Mouse (Mus musculus) limb, embryonic 12.5 days (tissue): ENCODE data around the gene Tcte3. TPM values are rescaled to one million over a fixed set of nuclear protein-coding genes. Genes with fewer than 3 reads are reported as not detected.
A peak's percentile ranks its signal among the peaks of the same experiment; 100 is the strongest.
"Not testable (repeated sequence)": the region's sequence is repeated elsewhere in the genome, so short reads cannot be mapped to it uniquely, and the experiment has no call there.

Experiments
- ATAC-seq: fragments of 200-750 bp; cut with Nextera tagmentation; 2 replicates; pipeline ENCODE4 v1.8.0; 2017; ENCODE audit warnings: low read depth, moderate TSS enrichment; ENCODE audit not compliant: insufficient number of reproducible peaks, insufficient read depth, low FRiP score, low TSS enrichment
- H3K27ac ChIP-seq: fragments of 300-500 bp; sonication (generic); 2 replicates; pipeline ENCODE4 v1.5.1; 2016; ENCODE audit warnings: mild to moderate bottlenecking, moderate library complexity
- H3K27me3 ChIP-seq: fragments of 300-500 bp; sonication (generic); 2 replicates; pipeline ENCODE4 v1.6.1; 2016; ENCODE audit warnings: mild to moderate bottlenecking, moderate library complexity
- H3K36me3 ChIP-seq: fragments of 300-500 bp; sonication (generic); 2 replicates; pipeline ENCODE4 v1.6.1; 2016; ENCODE audit warnings: mild to moderate bottlenecking, moderate library complexity
- H3K4me1 ChIP-seq: fragments of 300-500 bp; sonication (generic); replicated peaks from 2 replicates; pipeline ENCODE4 v1.6.1; 2016
- H3K4me2 ChIP-seq: fragments of 300-500 bp; sonication (generic); 2 replicates; pipeline ENCODE4 v1.6.1; 2016; ENCODE audit warnings: mild to moderate bottlenecking, moderate library complexity
- H3K4me3 ChIP-seq: fragments of 300-500 bp; sonication (generic); replicated peaks from 2 replicates; pipeline ENCODE4 v1.5.1; 2016; ENCODE audit warnings: mild to moderate bottlenecking
- H3K9ac ChIP-seq: fragments of 300-500 bp; sonication (generic); replicated peaks from 2 replicates; pipeline ENCODE4 v1.6.1; 2016; ENCODE audit warnings: mild to moderate bottlenecking, moderate library complexity
- H3K9me3 ChIP-seq: fragments of 300-500 bp; sonication (generic); 2 replicates; pipeline ENCODE4 v1.6.1; 2016; ENCODE audit warnings: mild to moderate bottlenecking, moderate library complexity
- WGBS: fragments of 180-500 bp; shearing (Covaris S2); methylation state at CpG from one replicate; pipeline ENCODE4 v1.1.7; 2016; 5-methylcytosine and 5-hydroxymethylcytosine counted together
- polyA plus RNA-seq: library from polyadenylated mRNA; unstranded; fragments of >200 nt; fragmentation: Nextera tagmentation; extraction: Ambion mirVana; gene quantifications from 2 replicates; pipeline ENCODE4 v1.2.1, GENCODE M21; 2016

Gene Tcte3
- polyA plus RNA-seq, 1 experiment from 2014 or later, result 1.4 TPM

DNA sequence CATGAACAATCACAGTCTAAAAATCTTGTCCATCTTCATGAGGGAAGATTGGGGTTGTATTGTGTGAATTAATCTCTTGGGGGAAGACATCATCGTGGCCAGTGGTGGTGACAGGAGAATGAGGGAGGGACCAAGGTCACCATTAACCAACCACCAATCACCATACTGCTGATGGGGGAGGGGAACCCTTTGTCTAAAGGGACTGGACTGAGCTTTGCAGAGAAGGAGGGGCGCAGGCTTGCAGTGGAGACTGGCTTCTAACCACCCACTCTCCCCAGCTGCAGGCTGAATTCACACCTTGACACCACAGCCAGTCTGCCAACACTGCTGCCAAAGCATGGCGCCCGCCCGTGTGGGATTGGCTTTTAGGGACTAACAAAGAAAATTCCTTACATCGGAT is 24.8 kb upstream of the Tcte3 start:
- H3K9ac ChIP-seq, result no peak overlapping the region
- H3K4me3 ChIP-seq, result no peak overlapping the region
- no peaks in the 10 kb centered on the region for H3K9me3 ChIP-seq
- 21% methylated on average over 6 of the region's 6 CpGs for WGBS
- peak overlapping the region; percentile 45 for H3K4me2 ChIP-seq
- peaks cover 8% of the 10 kb centered on the region for H3K4me1 ChIP-seq
- H3K36me3 ChIP-seq, result peaks cover 17% of the 10 kb centered on the region
- H3K27ac ChIP-seq, result no peak overlapping the region
- H3K27me3 ChIP-seq, result no peaks in the 10 kb centered on the region
- ATAC-seq, result peak; percentile 72; the same call in 1 of the 2 replicates

DNA sequence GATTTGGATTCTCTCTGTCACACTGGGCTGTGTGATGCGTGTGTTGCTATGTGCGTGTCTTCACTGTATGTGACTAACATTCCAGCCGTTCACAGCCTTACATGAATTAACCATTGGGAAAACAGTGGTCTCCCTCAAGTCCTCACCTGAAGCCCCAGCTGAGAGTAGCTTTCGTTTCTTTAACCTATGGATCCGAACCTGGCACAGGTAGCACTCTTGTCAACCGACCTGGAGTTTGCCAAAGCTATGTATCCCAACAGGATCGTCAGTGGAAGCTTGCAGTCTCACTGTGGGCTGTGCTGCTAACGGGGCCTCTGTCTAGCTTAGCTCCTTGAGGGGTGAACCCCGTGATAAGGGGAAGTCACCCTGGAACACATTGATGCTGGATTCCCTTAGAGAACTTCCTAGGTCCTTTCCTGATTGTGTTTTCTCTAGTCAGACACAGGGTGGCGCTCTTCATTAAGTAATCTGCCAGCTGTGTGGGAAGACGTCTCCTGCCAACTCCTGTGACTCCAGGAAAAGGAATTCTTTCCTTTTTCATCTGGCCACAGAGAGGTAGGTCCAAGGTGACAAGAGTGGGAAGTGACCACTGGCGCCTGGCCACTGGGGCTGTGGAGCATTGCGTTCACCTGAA is 24.2 kb upstream of the Tcte3 start:
- Histone ChIP-seq H3K4me1 (peaks cover 8% of the 10 kb centered on the region), H3K27me3 (no peaks in the 10 kb centered on the region), H3K36me3 (peaks cover 19% of the 10 kb centered on the region), H3K9ac (no peak overlapping the region), H3K27ac (no peak overlapping the region), H3K4me2 (peak overlapping the region; percentile 45), H3K4me3 (no peak overlapping the region), H3K9me3 (no peaks in the 10 kb centered on the region)
- 41% methylated on average over 13 of the region's 13 CpGs for WGBS
- peak; percentile 53; the same call in 1 of the 2 replicates for ATAC-seq

DNA sequence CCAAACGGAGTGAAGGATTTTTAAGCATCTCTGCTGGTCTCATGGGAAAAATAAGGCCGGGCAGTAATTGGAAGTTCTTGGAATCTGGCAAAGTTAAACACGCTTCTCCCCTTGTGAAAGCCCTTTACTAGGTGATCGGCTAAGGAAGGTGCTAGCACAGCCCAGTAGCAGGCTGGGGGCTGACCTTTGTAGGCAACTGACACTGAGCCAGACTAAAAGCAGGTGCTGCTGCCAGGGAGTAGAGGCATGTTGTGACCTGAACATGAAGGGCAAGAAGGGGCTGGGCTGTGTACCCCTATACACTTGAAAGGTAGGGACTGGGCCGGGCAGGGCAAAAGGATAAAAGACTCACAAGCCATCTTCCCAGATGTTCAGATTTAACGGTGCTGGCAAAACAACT is 19.1 kb upstream of the Tcte3 start:
- Histone ChIP-seq H3K4me3 (no peak overlapping the region), H3K9me3 (no peaks in the 10 kb centered on the region), H3K36me3 (peaks cover 63% of the 10 kb centered on the region), H3K4me2 (no peak overlapping the region), H3K9ac (no peak overlapping the region), H3K27ac (no peak overlapping the region), H3K27me3 (no peaks in the 10 kb centered on the region), H3K4me1 (no peaks in the 10 kb centered on the region)
- WGBS, result 77% methylated on average over 6 of the region's 6 CpGs
- ATAC-seq, result no peak

DNA sequence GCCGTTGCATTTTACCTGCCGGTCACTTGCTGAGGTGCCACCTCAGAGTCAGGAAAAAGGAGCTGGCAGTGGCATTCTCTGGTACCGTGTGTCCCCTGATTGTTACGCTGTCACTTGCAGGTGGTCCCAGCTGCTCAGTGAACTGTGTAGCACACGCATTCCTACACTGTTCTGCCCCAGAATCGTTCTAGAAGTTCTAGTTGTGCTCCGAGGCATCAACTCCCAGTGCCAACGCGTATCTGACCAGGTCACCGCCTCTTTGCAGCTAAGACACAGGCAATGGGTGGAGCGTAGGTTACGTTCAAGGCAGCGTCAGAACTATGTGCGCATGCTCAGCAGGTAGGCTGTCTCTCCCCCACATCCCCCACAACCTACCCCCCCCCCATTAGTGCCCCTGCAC is 18.4 kb upstream of the Tcte3 start:
- H3K36me3 ChIP-seq, result peaks cover 70% of the 10 kb centered on the region
- WGBS, result 92% methylated on average over 14 of the region's 14 CpGs
- H3K27ac ChIP-seq, result no peak overlapping the region

DNA sequence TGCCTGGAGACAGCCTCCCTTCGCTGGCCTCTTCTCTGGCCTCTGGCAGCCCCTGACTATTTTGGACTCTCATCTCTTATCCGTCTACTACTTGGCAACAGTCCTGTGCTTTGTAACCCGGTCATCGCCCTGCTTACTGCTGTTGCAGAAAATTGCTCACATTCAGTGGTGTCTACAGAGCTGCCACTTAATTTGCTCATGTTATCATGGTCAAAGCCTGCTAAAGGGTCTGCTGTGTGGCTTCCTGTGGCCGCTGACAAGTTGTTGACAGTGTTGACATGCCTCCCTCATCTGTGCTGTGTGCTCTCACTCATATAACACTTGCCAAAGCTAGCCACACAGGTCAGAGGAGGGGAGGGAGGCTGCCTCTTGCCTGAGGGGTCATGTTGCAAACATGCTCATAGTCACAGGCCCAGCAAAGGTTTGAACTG is 16.9 kb upstream of the Tcte3 start:
- Histone ChIP-seq H3K4me3 (no peak overlapping the region), H3K4me1 (no peaks in the 10 kb centered on the region), H3K36me3 (peaks cover 70% of the 10 kb centered on the region), H3K9ac (no peak overlapping the region), H3K27ac (no peak overlapping the region), H3K27me3 (no peaks in the 10 kb centered on the region), H3K9me3 (no peaks in the 10 kb centered on the region), H3K4me2 (no peak overlapping the region)
- ATAC-seq, result no peak
- 91% methylated on average over 5 of the region's 5 CpGs for WGBS

More for the DNA sequence above, 18.4 kb upstream of the Tcte3 start:
- Histone ChIP-seq H3K4me1 (no peaks in the 10 kb centered on the region), H3K9ac (no peak overlapping the region), H3K4me3 (no peak overlapping the region), H3K27me3 (no peaks in the 10 kb centered on the region), H3K4me2 (no peak overlapping the region), H3K9me3 (no peaks in the 10 kb centered on the region)
- no peak for ATAC-seq

DNA sequence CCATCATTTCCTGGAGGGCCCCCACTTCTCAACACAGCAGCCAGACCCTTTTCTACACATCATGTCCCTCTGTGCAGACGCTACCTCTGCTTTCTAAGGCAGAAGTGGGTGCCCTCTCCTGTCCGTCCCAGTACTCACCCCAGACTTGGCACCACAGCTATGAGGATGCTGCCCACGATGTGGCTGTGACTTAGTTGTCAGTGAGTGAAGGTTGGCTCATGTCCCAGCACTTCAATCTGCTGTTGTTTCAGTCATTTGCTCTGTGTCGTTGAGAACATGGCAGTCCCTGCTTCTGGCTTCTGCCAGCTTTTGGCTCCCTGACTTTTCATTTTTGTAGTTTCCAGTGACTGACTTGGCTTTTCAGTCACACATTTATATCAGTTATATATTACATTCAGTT is 14.6 kb upstream of the Tcte3 start:
- Histone ChIP-seq H3K9me3 (no peaks in the 10 kb centered on the region), H3K4me3 (no peak overlapping the region), H3K4me2 (no peak overlapping the region), H3K27ac (no peak overlapping the region), H3K9ac (no peak overlapping the region), H3K27me3 (no peaks in the 10 kb centered on the region), H3K4me1 (no peaks in the 10 kb centered on the region), H3K36me3 (peaks cover 51% of the 10 kb centered on the region)
- no peak for ATAC-seq
- 85% methylated on average over 4 of the region's 4 CpGs for WGBS

DNA sequence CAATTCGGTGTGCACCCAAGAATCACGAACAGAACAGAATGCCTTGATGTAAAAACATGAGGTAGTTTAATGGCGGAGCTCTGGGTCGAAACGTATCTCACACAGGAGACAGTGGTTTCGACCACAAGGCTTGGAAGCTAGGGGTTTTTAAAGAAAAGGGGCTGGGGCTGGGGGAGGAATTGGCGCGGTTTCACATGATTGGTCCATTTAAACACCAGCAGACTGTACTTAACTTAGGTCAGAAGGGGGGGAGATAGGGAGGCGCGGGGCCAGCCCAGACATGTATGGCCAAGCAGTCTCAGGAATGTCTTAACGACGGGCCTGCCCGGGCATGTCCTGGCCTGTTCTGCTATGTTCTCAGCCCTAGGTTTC is 12.5 kb upstream of the Tcte3 start:
- H3K27ac ChIP-seq, H3K27me3 ChIP-seq, H3K9ac ChIP-seq, H3K4me3 ChIP-seq, H3K9me3 ChIP-seq, ATAC-seq, H3K4me2 ChIP-seq, H3K4me1 ChIP-seq: not testable (repeated sequence)
- H3K36me3 ChIP-seq, result peaks cover 35% of the 10 kb centered on the region
- 86% methylated on average over 11 of the region's 13 CpGs for WGBS

DNA sequence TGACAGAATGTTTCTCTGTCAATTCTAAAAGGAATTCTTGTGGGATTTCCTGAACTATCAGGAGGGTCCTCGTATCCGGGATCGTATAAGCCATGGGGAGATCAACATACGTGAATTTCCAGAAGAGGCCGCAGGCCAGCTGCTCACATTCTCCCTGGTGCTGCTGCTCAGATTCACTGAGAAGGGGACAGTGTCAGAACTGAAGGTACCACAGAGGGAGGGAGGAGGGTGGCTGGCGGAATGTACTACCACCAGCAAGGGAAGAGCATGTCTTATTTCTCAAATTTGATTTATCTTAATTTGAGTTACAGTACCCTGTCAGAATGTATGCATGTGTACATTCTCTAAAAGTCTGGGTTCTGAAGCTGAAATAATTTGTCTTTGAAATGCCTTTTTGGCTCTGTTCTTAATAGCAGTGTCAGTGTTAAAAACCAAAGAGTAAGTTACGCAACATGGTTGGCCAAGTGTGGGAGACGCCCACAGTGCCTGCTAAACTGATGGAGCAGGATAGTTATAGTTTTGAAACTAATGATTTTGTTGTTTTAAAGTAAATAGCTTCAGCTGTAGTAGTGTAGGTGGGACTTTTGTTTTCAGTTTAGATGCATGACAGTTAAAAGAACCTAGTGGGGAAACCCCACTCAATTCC is 12.0 kb upstream of the Tcte3 start:
- not testable (repeated sequence) for H3K4me3 ChIP-seq, H3K4me1 ChIP-seq, ATAC-seq, H3K27me3 ChIP-seq, H3K9ac ChIP-seq, H3K9me3 ChIP-seq, H3K27ac ChIP-seq, H3K4me2 ChIP-seq
- peaks cover 30% of the 10 kb centered on the region for H3K36me3 ChIP-seq
- WGBS, result 93% methylated on average over 6 of the region's 8 CpGs

DNA sequence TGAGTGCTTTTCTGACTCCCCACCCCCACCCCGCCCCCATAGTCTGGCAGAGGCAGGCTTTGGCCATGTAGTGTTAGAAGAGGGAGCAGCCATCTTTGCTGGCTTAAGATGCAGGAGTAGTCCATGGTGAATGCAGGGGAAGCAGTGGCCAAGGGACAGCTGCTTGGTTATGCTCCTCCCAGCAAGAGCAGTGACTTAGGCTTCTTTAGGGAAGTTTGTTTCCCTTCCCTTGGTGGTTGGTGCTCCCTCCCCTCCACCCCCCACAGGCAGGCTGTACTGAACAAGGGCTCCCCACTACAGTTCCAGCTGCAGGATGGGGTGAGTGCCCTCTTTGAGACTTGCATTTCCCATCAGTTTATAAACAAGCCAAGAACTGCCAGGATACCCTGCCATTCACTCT is 11.5 kb upstream of the Tcte3 start:
- H3K9ac ChIP-seq, H3K9me3 ChIP-seq, ATAC-seq, H3K27ac ChIP-seq, H3K4me1 ChIP-seq, H3K4me2 ChIP-seq, H3K4me3 ChIP-seq, H3K27me3 ChIP-seq: not testable (repeated sequence)
- peaks cover 25% of the 10 kb centered on the region for H3K36me3 ChIP-seq
- 75% methylated on average over 1 of the region's 1 CpGs for WGBS

DNA sequence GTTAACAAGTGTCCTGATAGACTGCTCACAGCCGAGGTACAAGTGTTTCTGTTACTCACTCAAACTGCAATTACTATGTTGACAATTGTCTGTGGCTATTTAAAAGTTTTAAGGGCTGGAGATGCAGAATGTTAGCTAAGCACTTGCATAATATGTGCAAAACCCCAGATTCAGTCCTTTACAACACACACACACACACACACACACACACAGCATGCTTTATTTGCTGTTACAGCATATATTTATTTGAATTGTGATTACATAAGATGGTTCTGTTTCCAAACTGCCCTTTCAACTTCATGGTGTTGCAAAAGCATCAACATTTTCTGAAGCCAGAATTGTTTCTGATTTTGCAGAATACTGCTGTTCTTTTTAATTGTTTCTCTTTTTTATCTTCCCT is 9.1 kb upstream of the Tcte3 start:
- not testable (repeated sequence) for H3K27ac ChIP-seq, H3K4me1 ChIP-seq, H3K9me3 ChIP-seq, H3K4me2 ChIP-seq, H3K36me3 ChIP-seq, H3K9ac ChIP-seq, H3K27me3 ChIP-seq, ATAC-seq, H3K4me3 ChIP-seq
- no CpG with 5 or more reads among the region's 1 CpGs for WGBS

DNA sequence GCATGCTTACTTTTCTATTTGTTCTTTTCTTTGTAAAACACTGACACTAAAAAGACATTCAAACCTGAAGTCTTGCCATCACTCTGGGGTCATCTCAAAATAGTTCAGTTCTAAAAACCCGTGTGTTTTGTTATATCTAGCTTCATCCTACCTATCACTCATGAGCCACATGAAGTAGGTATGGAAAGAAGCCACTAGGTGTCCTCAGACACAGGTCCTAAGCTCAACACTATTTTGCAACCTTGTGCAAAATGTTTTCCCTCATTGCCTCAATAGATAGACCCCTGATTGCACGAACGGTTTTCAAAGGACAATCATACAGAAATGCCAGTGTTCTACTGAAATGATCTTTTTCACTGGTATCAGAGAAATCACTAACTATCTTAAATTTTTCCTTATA is 833 bp downstream of the Tcte3 start:
- H3K4me3 ChIP-seq, H3K4me1 ChIP-seq, H3K9ac ChIP-seq, H3K9me3 ChIP-seq, ATAC-seq, H3K4me2 ChIP-seq, H3K27me3 ChIP-seq, H3K27ac ChIP-seq, H3K36me3 ChIP-seq: not testable (repeated sequence)
- no CpG with 5 or more reads among the region's 3 CpGs for WGBS

DNA sequence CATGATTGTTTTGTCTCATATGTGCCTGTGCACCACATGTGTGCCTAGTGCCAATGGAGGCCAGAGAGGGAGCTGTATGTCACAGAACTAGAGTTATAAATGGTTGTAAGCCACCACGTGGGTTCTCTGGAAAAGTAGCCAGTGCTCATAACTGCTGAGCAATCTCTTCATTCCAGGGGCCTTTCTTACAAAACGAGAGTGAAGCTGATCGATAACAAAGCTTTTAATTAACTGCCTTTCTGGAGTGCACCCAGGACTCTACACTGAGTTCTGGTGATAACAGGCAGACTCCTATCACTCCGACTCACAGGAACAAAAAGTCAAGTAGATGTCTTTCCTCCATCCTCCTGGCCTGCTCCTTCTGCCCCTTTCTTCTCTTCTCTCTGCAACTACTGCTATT is 9.9 kb downstream of the Tcte3 start:
- H3K9me3 ChIP-seq, H3K4me2 ChIP-seq, H3K27ac ChIP-seq, H3K27me3 ChIP-seq, H3K36me3 ChIP-seq, H3K4me1 ChIP-seq, H3K4me3 ChIP-seq, ATAC-seq, H3K9ac ChIP-seq: not testable (repeated sequence)
- no CpG with 5 or more reads among the region's 4 CpGs for WGBS
